Comparison of ENCODE assay signal across 9 mouse cellular contexts in the genomic region with DNA sequence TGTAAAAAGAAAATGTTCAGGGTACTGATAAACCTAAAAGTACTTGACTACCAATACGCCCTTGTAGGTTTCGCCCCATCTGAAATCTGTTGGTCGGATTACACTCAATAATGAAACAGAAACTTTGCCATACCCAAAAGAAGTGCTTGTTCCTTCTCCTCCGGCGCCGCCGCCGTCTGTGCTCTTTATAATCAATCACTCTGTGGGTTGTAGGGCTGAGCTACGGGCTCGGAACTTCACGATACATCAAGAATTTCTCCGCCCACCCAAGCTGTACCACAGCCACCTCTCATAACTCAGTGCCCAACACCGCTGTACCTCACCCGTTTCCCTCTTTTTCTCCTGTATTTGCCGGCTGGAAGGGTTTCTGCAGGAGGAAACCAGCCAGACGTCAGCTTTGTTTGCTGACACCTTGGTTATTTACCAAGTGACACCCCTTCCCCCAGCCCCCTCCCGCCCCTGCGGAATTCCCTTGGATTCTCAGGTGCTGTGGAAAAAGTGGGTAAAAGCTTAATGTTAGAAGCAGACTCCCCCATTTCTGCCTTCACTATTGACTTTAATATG. TPM values are rescaled to one million over a fixed set of nuclear protein-coding genes. Genes with fewer than 3 reads are reported as not detected.
DNase-seq lines count a peak whose midpoint lies in the region; ATAC-seq and TF ChIP-seq lines count a peak whose summit lies in the region.
"Had no signal": no experiment of that assay in that cellular context is flagged by ENCODE, and none has a peak within 500 bp of the region (broad histone marks: within the 10 kb centered on the region; RNA-seq: fewer than 3 reads in every experiment).

No protein-coding gene starts in this region.

- H3K9me3 ChIP-seq in heart, embryonic 10.5 days = no peaks in the 10 kb centered on the region
- no peaks in the 10 kb centered on the region for H3K9me3 ChIP-seq in hindbrain, embryonic 11.5 days (ENCODE audit: control insufficient read depth, low read length)

- intact Hi-C loops in heart, postnatal 36 days (cut with DNase I) = no loop called here

- H3K9ac ChIP-seq in hindbrain, embryonic 11.5 days (ENCODE audit: low read depth, low read length) = 0 out of 2 replicates have a peak overlapping the region, but pooled peaks have one; percentile 27

- TF ChIP-seq CTCF in bone marrow macrophage, adult 2 months (IDR thresholded peaks at IDR 0.05; ENCODE audit: low read depth, low read length) = no peak

- peak overlapping the region; percentile 29 for H3K4me2 ChIP-seq in hindbrain, embryonic 11.5 days (replicated peaks; ENCODE audit: low read depth, low read length)

- no peaks in the 10 kb centered on the region for H3K36me3 ChIP-seq in heart, embryonic 10.5 days
- no peaks in the 10 kb centered on the region for H3K36me3 ChIP-seq in hindbrain, embryonic 11.5 days (ENCODE audit: control insufficient read depth, insufficient read depth, low read length)

- peaks cover 8% of the 10 kb centered on the region for H3K4me1 ChIP-seq in heart, embryonic 10.5 days
- peaks cover 6% of the 10 kb centered on the region for H3K4me1 ChIP-seq in bone marrow macrophage, adult 2 months (ENCODE audit: control insufficient read depth, insufficient read depth, low read length)
- peaks cover 2% of the 10 kb centered on the region; the same call in 1 of the 2 replicates for H3K4me1 ChIP-seq in hindbrain, embryonic 11.5 days (replicated peaks; ENCODE audit: control insufficient read depth, insufficient read depth, low read length)

- TF ChIP-seq POLR2A in bone marrow macrophage, adult 2 months (IDR thresholded peaks at IDR 0.05; ENCODE audit: borderline replicate concordance, low read depth, low read length) = no peak

- no peak overlapping the region for H3K27ac ChIP-seq in heart, embryonic 10.5 days
- no peak overlapping the region for H3K27ac ChIP-seq in bone marrow macrophage, adult 2 months (ENCODE audit: insufficient read depth, low read depth, low read length)
- H3K27ac ChIP-seq in hindbrain, embryonic 11.5 days (ENCODE audit: low read depth, low read length) = no peak overlapping the region

- H3K4me3 ChIP-seq in heart, embryonic 10.5 days = peak overlapping the region; percentile 54
- peak overlapping the region; percentile 44 for H3K4me3 ChIP-seq in bone marrow macrophage, adult 2 months (ENCODE audit: insufficient read depth, low read length)
- no peak overlapping the region for H3K4me3 ChIP-seq in hindbrain, embryonic 11.5 days (ENCODE audit: low read depth, low read length)

- peaks cover 8% of the 10 kb centered on the region; the same call in 1 of the 2 replicates for H3K27me3 ChIP-seq in heart, embryonic 10.5 days (ENCODE audit: insufficient read depth, poor library complexity, severe bottlenecking)
- H3K27me3 ChIP-seq in hindbrain, embryonic 11.5 days (ENCODE audit: control insufficient read depth, insufficient read depth, low read length) = no peaks in the 10 kb centered on the region; the same call in 1 of the 2 replicates

- no peak for DNase-seq in heart, embryonic 10.5 days (ENCODE audit: low spot score)
- DNase-seq in heart, postnatal 36 days = no peak
- peak; percentile 31 for DNase-seq in hindbrain, embryonic 11.5 days (ENCODE audit: low spot score)
- DNase-seq in layer of hippocampus, adult 8-10 months (ENCODE audit: low spot score in 2 of 2) = no peak
- no peak for DNase-seq in ovary, adult 18-20 months (ENCODE audit: low spot score)
- no peak for DNase-seq in urinary bladder, adult 18-20 months (ENCODE audit: low spot score in 2 of 2)

- 8% methylated on average over 18 of the region's 18 CpGs for WGBS in heart, embryonic 10.5 days
- 9% methylated on average over 18 of the region's 18 CpGs for WGBS in hindbrain, embryonic 11.5 days

- no peak for ATAC-seq in hindbrain, embryonic 11.5 days (ENCODE audit: low FRiP score)
- peak; percentile 52; the same call in 1 of the 2 replicates for ATAC-seq in megakaryocyte-erythroid progenitor cell, adult 5-6 weeks (replicated peaks; ENCODE audit: low FRiP score, low TSS enrichment, poor library complexity, severe bottlenecking)

RNA-seq across cellular contexts. Expression of a gene that starts 10.4 kb away (rescaled TPM):
- not detected in 2 replicates for polyA plus RNA-seq in heart, embryonic 10.5 days (2016; fragmentation: Nextera tagmentation; extraction: Ambion mirVana)
- total RNA-seq in heart, postnatal 36 days (2021) = not detected
- polyA plus RNA-seq in bone marrow macrophage, adult 2 months (2012; ENCODE audit: insufficient read depth, insufficient read length, missing spikeins) = not detected in 2 replicates
- 0.34 and 0.70 TPM in 2 replicates for polyA plus RNA-seq in hindbrain, embryonic 11.5 days (2014; fragmentation: Nextera tagmentation; extraction: Ambion mirVana)
- total RNA-seq in megakaryocyte-erythroid progenitor cell, adult 5-6 weeks (2014; fragmentation: Nextera tagmentation) = not detected in 2 replicates
- not detected in 2 replicates for total RNA-seq in megakaryocyte-erythroid progenitor cell, adult 5-6 weeks (2017)
- total RNA-seq in layer of hippocampus, adult 8-10 months (2022) = 1 to 10 TPM; 2.7 to 4.2 (median 3.1) TPM
- total RNA-seq: ES-E14 had no signal

RNA-seq across cellular contexts. Expression of a gene that starts 20.3 kb away (rescaled TPM):
- 65.2 and 77.8 TPM in 2 replicates for polyA plus RNA-seq in heart, embryonic 10.5 days (2016; fragmentation: Nextera tagmentation; extraction: Ambion mirVana)
- 10 to 100 TPM; 17.0 to 18.4 TPM for total RNA-seq in heart, postnatal 36 days (2021)
- polyA plus RNA-seq in bone marrow macrophage, adult 2 months (2012; ENCODE audit: insufficient read depth, insufficient read length, missing spikeins) = 35.3 and 39.6 TPM in 2 replicates
- 104 and 108 TPM in 2 replicates for polyA plus RNA-seq in hindbrain, embryonic 11.5 days (2014; fragmentation: Nextera tagmentation; extraction: Ambion mirVana)
- 57.8 and 68.1 TPM in 2 replicates for total RNA-seq in megakaryocyte-erythroid progenitor cell, adult 5-6 weeks (2014; fragmentation: Nextera tagmentation)
- 117 and 135 TPM in 2 replicates for total RNA-seq in megakaryocyte-erythroid progenitor cell, adult 5-6 weeks (2017)
- total RNA-seq in layer of hippocampus, adult 8-10 months (2022) = 10 to 100 TPM; 39.0 to 42.2 (median 40.3) TPM

RNA-seq across cellular contexts. Expression of a gene that starts 39.9 kb away (rescaled TPM):
- 196 and 199 TPM in 2 replicates for polyA plus RNA-seq in heart, embryonic 10.5 days (2016; fragmentation: Nextera tagmentation; extraction: Ambion mirVana)
- 1 to 10 TPM; 1.5 TPM for total RNA-seq in heart, postnatal 36 days (2021)
- polyA plus RNA-seq in bone marrow macrophage, adult 2 months (2012; ENCODE audit: insufficient read depth, insufficient read length, missing spikeins) = 67.0 and 71.6 TPM in 2 replicates
- polyA plus RNA-seq in hindbrain, embryonic 11.5 days (2014; fragmentation: Nextera tagmentation; extraction: Ambion mirVana) = 242 and 261 TPM in 2 replicates
- total RNA-seq in megakaryocyte-erythroid progenitor cell, adult 5-6 weeks (2014; fragmentation: Nextera tagmentation) = 167 and 202 TPM in 2 replicates
- total RNA-seq in megakaryocyte-erythroid progenitor cell, adult 5-6 weeks (2017) = 173 and 226 TPM in 2 replicates
- total RNA-seq in layer of hippocampus, adult 8-10 months (2022) = 1 to 10 TPM; 1.1 to 1.3 (median 1.2) TPM

RNA-seq across cellular contexts. Expression of a gene that starts 56.3 kb away (rescaled TPM):
- polyA plus RNA-seq in heart, embryonic 10.5 days (2016; fragmentation: Nextera tagmentation; extraction: Ambion mirVana) = 0.90 and 0.93 TPM in 2 replicates
- under 1 TPM in 1 of 2 experiments, not detected in 1; 0.30 TPM for total RNA-seq in heart, postnatal 36 days (2021)
- not detected in 2 replicates for polyA plus RNA-seq in bone marrow macrophage, adult 2 months (2012; ENCODE audit: insufficient read depth, insufficient read length, missing spikeins)
- polyA plus RNA-seq in hindbrain, embryonic 11.5 days (2014; fragmentation: Nextera tagmentation; extraction: Ambion mirVana) = 0.45 and 0.95 TPM in 2 replicates
- 1.1 TPM in 1 of 2 replicates, not detected in the other for total RNA-seq in megakaryocyte-erythroid progenitor cell, adult 5-6 weeks (2014; fragmentation: Nextera tagmentation)
- 3.0 TPM in 1 of 2 replicates, not detected in the other for total RNA-seq in megakaryocyte-erythroid progenitor cell, adult 5-6 weeks (2017)
- not detected for total RNA-seq in layer of hippocampus, adult 8-10 months (2022)

RNA-seq across cellular contexts. Expression of a gene that starts 56.4 kb away (rescaled TPM):
- polyA plus RNA-seq in heart, embryonic 10.5 days (2016; fragmentation: Nextera tagmentation; extraction: Ambion mirVana) = 293 and 360 TPM in 2 replicates
- total RNA-seq in heart, postnatal 36 days (2021) = 100 to 1,000 TPM; 140 to 143 TPM
- 833 and 897 TPM in 2 replicates for polyA plus RNA-seq in bone marrow macrophage, adult 2 months (2012; ENCODE audit: insufficient read depth, insufficient read length, missing spikeins)
- polyA plus RNA-seq in hindbrain, embryonic 11.5 days (2014; fragmentation: Nextera tagmentation; extraction: Ambion mirVana) = 103 and 121 TPM in 2 replicates
- 7.1 and 9.9 TPM in 2 replicates for total RNA-seq in megakaryocyte-erythroid progenitor cell, adult 5-6 weeks (2014; fragmentation: Nextera tagmentation)
- 16.3 and 26.3 TPM in 2 replicates for total RNA-seq in megakaryocyte-erythroid progenitor cell, adult 5-6 weeks (2017)
- total RNA-seq in layer of hippocampus, adult 8-10 months (2022) = 10 to 100 TPM; 53.9 to 99.1 (median 73.0) TPM

Comparison
In these comparisons a context has a peak if more than half of its experiments do, and no peak if none do; other contexts are left out.
1. RNA of a gene that starts 39.9 kb away (total RNA-seq): 167 to 226 TPM in megakaryocyte-erythroid progenitor cell, adult 5-6 weeks; 1.5 TPM in heart, postnatal 36 days and 1.1 to 1.3 TPM in layer of hippocampus, adult 8-10 months; every median in the first group is over 10 times any median in the second.